Mouse (Mus musculus) testis, postnatal 14 days (tissue): ENCODE data around the gene Adgre5.

ENCODE experiments used
- DNase-seq: peaks from one replicate; pipeline ENCODE4 v3.0.0; 2021; ENCODE audit warnings: low spot score

Adgre5 gene

GRCm38 (mm10) chr8:83684517-83684916 is 56.6 kb downstream of the Adgre5 start:
- DNase-seq = no peak

DNA sequence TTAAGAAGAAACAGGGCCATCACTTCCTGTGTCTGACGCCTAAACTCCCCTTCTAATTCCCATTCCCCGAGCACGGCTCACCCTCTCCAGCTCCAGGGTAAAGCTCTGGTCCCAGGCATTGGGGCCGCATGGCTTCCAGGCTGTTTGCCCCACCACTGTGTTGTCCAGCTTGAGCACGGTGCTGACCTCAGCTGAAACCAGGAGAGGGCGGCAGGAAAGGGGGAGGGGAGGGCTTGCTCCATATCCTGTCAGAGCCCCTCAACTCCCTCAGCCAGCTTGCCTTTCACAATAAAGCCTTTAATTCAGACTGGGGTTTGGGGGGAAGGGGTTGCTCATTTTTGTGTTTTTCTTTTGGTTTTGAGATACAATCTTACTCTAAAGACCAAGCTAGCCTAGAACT is 60.0 kb downstream of the Adgre5 start:
- no peak for DNase-seq

GRCm38 (mm10) chr8:83680603-83681002 is 60.5 kb downstream of the Adgre5 start:
- DNase-seq = no peak

GRCm38 (mm10) chr8:83679866-83680265 is 61.3 kb downstream of the Adgre5 start:
- DNase-seq = no peak

DNA sequence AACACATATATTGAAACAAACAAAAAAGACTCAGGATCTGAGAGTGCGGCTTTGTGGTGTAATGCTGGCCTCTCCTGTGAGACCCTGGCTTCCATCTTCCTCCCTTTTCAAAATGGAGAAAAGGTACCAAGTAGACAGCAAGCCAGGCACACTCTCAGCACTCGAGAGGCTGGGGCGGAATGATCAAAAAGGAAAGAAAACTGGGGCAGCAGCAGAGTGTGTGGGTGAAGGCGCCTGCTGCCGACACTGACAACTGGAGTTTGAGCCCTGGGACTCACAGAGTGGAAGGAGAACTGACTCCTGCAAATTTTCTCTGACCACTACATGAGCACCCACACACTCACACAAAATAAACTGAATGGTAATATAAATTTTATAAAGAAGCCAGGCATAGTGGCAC is 66.6 kb downstream of the Adgre5 start:
- no peak for DNase-seq
